Mouse (Mus musculus) forebrain, embryonic 16.5 days (tissue): ENCODE results near the gene Itk. TPM values are rescaled to one million over a fixed set of nuclear protein-coding genes. Genes with fewer than 3 reads are reported as not detected.

Experiments
- ATAC-seq: fragments of 200-750 bp; cut with Nextera tagmentation; 2 replicates; pipeline ENCODE4 v1.8.0; 2017; ENCODE audit warnings: mild to moderate bottlenecking, moderate library complexity
- H3K27ac ChIP-seq: fragments of 300-500 bp; sonication (generic); 2 replicates; pipeline ENCODE4 v1.5.1; 2014; ENCODE audit warnings: low read length, control low read depth
- H3K27me3 ChIP-seq: fragments of 300-500 bp; sonication (generic); replicated peaks from 2 replicates; pipeline ENCODE4 v1.6.1; 2014; ENCODE audit warnings: low read length; ENCODE audit not compliant: control insufficient read depth, insufficient read depth
- H3K36me3 ChIP-seq: fragments of 300-500 bp; sonication (generic); 2 replicates; pipeline ENCODE4 v1.6.1; 2014; ENCODE audit not compliant: control insufficient read depth, insufficient read depth
- H3K4me1 ChIP-seq: fragments of 300-500 bp; sonication (generic); replicated peaks from 2 replicates; pipeline ENCODE4 v1.6.1; 2014; ENCODE audit warnings: low read length; ENCODE audit not compliant: control insufficient read depth, insufficient read depth
- H3K4me2 ChIP-seq: fragments of 300-500 bp; sonication (generic); 2 replicates; pipeline ENCODE4 v1.6.1; 2014; ENCODE audit warnings: mild to moderate bottlenecking, low read length, control low read depth
- H3K4me3 ChIP-seq: fragments of 300-500 bp; sonication (generic); replicated peaks from 2 replicates; pipeline ENCODE4 v1.5.1; 2014; ENCODE audit warnings: mild to moderate bottlenecking, low read length, control low read depth
- H3K9ac ChIP-seq: fragments of 300-500 bp; sonication (generic); replicated peaks from 2 replicates; pipeline ENCODE4 v1.6.1; 2014; ENCODE audit warnings: low read depth, low read length, control low read depth
- H3K9me3 ChIP-seq: fragments of 300-500 bp; sonication (generic); 2 replicates; pipeline ENCODE4 v1.6.1; 2016; ENCODE audit warnings: low read length; ENCODE audit not compliant: control insufficient read depth
- WGBS: fragments of 180-500 bp; shearing (Covaris S2); extraction: QIAGEN DNeasy Blood & Tissue Kit; methylation state at CpG from one replicate; pipeline ENCODE4 v1.1.7; 2014; 5-methylcytosine and 5-hydroxymethylcytosine counted together
- polyA plus RNA-seq: library from polyadenylated mRNA; unstranded; fragments of >200 nt; fragmentation: Nextera tagmentation; extraction: Ambion mirVana; gene quantifications from 2 replicates; pipeline ENCODE4 v1.2.1, GENCODE M21; 2015

Itk gene
- polyA plus RNA-seq, 1 experiment from 2014 or later, result not detected

DNA sequence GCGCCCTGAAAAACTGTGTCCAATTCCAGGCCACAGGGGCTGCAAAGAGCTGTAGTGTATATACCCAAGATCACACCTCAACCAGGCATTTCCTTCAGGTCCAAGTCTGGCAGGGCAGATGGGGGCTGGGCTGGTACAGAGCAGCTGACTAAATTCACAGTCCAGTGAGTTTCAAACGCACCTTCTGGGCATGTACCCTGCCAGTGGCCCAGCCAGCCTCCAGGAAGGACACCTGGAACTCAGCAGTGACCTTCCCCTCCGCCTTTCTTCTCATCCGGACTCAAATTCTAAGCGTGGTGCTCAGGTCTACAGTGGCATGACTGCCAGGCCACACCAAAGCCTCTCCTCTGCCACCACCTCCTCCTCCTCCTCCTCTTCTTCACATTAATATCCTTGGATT lies 95.8 kb downstream of the Itk start:
- Histone ChIP-seq H3K9me3 (no peaks in the 10 kb centered on the region), H3K27ac (no peak overlapping the region), H3K4me3 (no peak overlapping the region), H3K27me3 (no peaks in the 10 kb centered on the region), H3K9ac (no peak overlapping the region), H3K4me1 (peaks cover 7% of the 10 kb centered on the region), H3K36me3 (peaks cover 5% of the 10 kb centered on the region), H3K4me2 (no peak overlapping the region)
- WGBS, result 91% methylated on average over 5 of the region's 5 CpGs
- ATAC-seq, result no peak

GRCm38 (mm10) chr11:46290988-46291405 lies 98.3 kb downstream of the Itk start:
- no peak overlapping the region for H3K9ac ChIP-seq
- peaks cover 10% of the 10 kb centered on the region for H3K4me1 ChIP-seq
- H3K27me3 ChIP-seq, result no peaks in the 10 kb centered on the region
- H3K27ac ChIP-seq, result no peak overlapping the region
- peak; percentile 49 for ATAC-seq
- no peaks in the 10 kb centered on the region for H3K9me3 ChIP-seq
- WGBS, result 47% methylated on average over 10 of the region's 10 CpGs
- peaks cover 5% of the 10 kb centered on the region for H3K36me3 ChIP-seq
- H3K4me2 ChIP-seq, result no peak overlapping the region
- H3K4me3 ChIP-seq, result no peak overlapping the region

DNA sequence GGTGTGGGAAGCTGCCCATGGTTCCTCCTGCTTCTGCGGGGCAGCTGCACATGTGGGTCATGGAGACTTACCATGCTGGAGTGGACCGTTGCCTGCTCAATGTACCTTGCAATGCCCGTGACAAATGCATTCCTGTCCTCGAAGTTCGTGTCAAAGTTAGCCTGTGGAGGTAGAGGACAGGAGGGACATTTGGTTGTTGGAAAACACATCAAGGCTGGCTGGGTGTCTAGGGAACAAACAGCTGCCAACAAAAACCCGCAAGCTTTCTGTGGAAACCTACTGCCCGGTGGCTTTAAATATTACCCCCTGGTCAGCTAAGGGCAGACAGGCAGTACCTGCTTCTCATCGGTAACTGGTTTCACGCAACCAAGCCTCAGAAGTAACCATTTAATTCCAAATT lies 99.8 kb downstream of the Itk start:
- H3K27ac ChIP-seq, result no peak overlapping the region
- no peaks in the 10 kb centered on the region for H3K9me3 ChIP-seq
- no peak overlapping the region for H3K4me2 ChIP-seq
- ATAC-seq, result no peak
- H3K9ac ChIP-seq, result no peak overlapping the region
- H3K36me3 ChIP-seq, result peaks cover 5% of the 10 kb centered on the region
- H3K4me1 ChIP-seq, result peaks cover 10% of the 10 kb centered on the region
- H3K4me3 ChIP-seq, result no peak overlapping the region
- 92% methylated on average over 9 of the region's 9 CpGs for WGBS
- no peaks in the 10 kb centered on the region for H3K27me3 ChIP-seq

DNA sequence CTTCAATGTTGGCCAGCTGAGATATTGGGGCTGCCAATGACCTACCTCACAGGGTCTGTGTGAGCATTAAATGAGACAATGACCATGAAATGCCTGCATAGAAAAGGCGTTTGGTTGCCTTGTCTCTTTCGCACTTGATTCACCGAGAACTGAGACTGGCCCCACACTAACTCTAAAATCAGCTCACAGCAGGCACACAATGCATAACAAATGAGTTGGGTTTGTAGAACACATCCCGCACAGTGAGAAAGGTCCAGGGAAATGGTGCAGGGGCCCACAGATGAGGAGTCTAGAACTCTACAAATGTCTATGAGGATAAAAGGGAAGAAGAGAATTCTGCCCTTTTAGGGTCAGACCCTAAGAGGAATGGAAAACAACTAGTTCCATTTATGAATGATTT lies 100.3 kb downstream of the Itk start:
- no peak for ATAC-seq
- Histone ChIP-seq H3K36me3 (peaks cover 5% of the 10 kb centered on the region), H3K4me3 (no peak overlapping the region), H3K4me1 (peaks cover 10% of the 10 kb centered on the region), H3K27me3 (no peaks in the 10 kb centered on the region), H3K9me3 (no peaks in the 10 kb centered on the region), H3K27ac (no peak overlapping the region), H3K4me2 (no peak overlapping the region), H3K9ac (no peak overlapping the region)
- WGBS, result 64% methylated on average over 4 of the region's 4 CpGs

DNA sequence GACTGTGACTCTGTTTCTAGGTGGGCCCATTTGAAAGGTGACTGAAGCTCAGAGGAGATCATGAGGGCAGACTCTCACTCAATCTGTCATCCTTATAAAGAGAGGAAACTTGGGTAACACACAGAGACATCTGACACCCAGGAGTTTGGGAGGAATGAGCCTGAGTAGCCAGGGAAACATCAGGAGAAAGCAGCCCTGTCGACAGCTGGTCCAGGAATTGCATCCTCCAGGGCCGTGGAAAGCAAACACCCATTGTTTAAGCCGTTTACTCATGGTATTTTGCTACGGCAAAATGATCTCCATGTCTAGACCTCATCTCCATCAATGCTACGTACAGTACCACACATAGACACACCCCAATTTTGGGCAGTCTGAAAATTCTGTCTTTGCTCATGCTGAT lies 101.2 kb downstream of the Itk start:
- Histone ChIP-seq H3K9me3 (no peaks in the 10 kb centered on the region), H3K4me1 (peaks cover 10% of the 10 kb centered on the region), H3K27ac (no peak overlapping the region), H3K36me3 (peaks cover 12% of the 10 kb centered on the region), H3K27me3 (no peaks in the 10 kb centered on the region), H3K9ac (no peak overlapping the region), H3K4me2 (no peak overlapping the region), H3K4me3 (no peak overlapping the region)
- WGBS, result 83% methylated on average over 5 of the region's 5 CpGs
- ATAC-seq, result no peak

DNA sequence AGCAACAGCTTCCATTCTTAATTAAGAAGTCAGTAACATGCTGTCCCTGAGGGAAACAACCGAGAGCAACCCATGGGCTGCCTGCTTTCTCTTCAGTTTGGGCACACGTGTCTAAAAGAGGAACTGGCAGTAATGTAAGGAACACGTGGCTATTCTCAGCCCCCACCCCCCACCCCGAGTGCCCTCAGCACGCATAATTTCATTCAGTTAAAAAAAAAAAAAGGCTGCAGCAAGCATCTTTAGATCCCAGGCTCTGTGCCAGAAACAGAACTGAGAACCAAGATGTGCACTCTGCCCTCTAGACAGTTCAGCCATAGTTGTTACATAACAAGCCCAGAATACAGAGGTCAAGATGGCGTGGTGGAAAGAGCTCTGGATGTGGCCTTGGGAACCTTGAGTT lies 102.5 kb downstream of the Itk start:
- peaks cover 10% of the 10 kb centered on the region for H3K4me1 ChIP-seq
- peaks cover 21% of the 10 kb centered on the region for H3K36me3 ChIP-seq
- no peaks in the 10 kb centered on the region for H3K27me3 ChIP-seq
- no peak overlapping the region for H3K4me2 ChIP-seq
- no peaks in the 10 kb centered on the region for H3K9me3 ChIP-seq
- H3K27ac ChIP-seq, result no peak overlapping the region
- no peak overlapping the region for H3K9ac ChIP-seq
- 29% methylated on average over 6 of the region's 6 CpGs for WGBS
- ATAC-seq, result no peak
- no peak overlapping the region for H3K4me3 ChIP-seq

DNA sequence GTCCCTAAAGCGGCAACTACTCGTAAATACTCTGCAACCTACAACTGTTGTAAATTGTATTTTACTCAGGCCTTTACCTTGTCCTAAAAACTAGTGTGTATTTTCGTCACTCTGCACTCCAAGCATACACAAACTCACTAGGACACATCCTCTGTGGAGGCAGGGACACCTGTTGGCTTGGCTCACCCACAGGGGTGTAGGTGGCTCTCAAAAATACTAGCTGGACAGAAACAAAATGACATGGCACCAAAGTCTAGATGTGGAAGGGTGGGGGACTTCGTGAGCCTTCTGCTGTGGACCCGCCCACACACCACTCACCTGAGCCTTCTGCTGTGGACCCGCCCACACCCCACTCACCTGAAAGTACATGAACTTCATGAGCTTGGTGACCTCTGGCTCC lies 105.5 kb downstream of the Itk start:
- Histone ChIP-seq H3K36me3 (peaks cover 28% of the 10 kb centered on the region), H3K9ac (no peak overlapping the region), H3K9me3 (no peaks in the 10 kb centered on the region), H3K27ac (no peak overlapping the region), H3K4me1 (peaks cover 4% of the 10 kb centered on the region; the same call in 1 of the 2 replicates), H3K4me3 (no peak overlapping the region), H3K27me3 (no peaks in the 10 kb centered on the region), H3K4me2 (no peak overlapping the region)
- no peak for ATAC-seq
- 91% methylated on average over 6 of the region's 6 CpGs for WGBS

- H3K27me3 ChIP-seq, result no peaks in the 10 kb centered on the region
- peaks cover 36% of the 10 kb centered on the region for H3K36me3 ChIP-seq
- H3K4me2 ChIP-seq, result no peak overlapping the region
- 94% methylated on average over 5 of the region's 5 CpGs for whole genome bisulfite sequencing
- no peaks in the 10 kb centered on the region for H3K9me3 ChIP-seq
- H3K4me3 ChIP-seq, result no peak overlapping the region
- H3K9ac ChIP-seq, result no peak overlapping the region
- no peak for ATAC-seq
- peaks cover 4% of the 10 kb centered on the region; the same call in 1 of the 2 replicates for H3K4me1 ChIP-seq
- no peak overlapping the region for H3K27ac ChIP-seq
Measured at GRCm38 (mm10) chr11:46282612-46283011, 106.7 kb downstream of the Itk start.

DNA sequence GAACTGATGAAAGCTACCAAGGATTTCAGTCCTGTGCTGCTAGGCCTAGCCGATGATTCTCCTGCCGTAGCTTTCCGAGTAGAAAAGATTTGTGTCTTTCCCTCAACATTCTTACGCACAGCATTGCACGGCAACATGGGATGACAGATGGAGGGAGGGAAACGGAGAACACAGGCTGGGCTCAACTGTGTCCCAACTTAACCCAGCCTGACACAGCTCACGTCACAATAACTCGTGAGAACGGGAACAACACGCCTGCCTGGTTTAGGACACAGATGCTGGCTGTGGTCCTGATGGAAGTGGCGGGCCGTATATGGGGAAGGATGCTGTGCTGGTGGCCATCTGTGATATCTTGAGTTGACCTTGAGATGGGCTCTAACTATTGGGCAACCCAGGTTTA lies 110.6 kb downstream of the Itk start:
- H3K4me3 ChIP-seq, result no peak overlapping the region
- no peaks in the 10 kb centered on the region for H3K4me1 ChIP-seq
- 92% methylated on average over 12 of the region's 12 CpGs for WGBS
- no peak for ATAC-seq
- H3K27ac ChIP-seq, result no peak overlapping the region
- H3K27me3 ChIP-seq, result no peaks in the 10 kb centered on the region
- H3K36me3 ChIP-seq, result peaks cover 52% of the 10 kb centered on the region
- no peak overlapping the region for H3K9ac ChIP-seq
- no peaks in the 10 kb centered on the region for H3K9me3 ChIP-seq
- H3K4me2 ChIP-seq, result no peak overlapping the region

DNA sequence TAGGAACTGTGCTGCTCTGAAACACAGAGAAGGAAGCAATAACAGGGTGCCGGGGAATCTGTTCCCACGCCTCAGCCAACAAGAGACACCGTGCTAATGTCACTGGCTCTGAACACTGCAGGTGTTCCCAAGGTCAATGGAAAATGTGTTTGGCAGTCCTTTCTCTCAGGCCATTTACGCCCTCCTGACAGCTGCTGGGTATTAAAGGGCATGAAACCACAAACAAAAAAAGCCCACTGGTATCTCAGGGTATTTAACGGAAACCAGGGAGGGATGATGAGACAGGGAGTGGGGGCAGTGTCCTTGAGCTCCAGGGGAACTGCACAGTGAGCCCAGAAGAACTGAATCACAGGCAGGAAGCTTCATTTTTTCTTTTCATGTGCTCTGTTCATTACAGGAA lies 111.2 kb downstream of the Itk start:
- no peak for ATAC-seq
- Histone ChIP-seq H3K4me1 (no peaks in the 10 kb centered on the region), H3K9ac (no peak overlapping the region), H3K4me2 (no peak overlapping the region), H3K27me3 (no peaks in the 10 kb centered on the region), H3K4me3 (no peak overlapping the region), H3K36me3 (peaks cover 52% of the 10 kb centered on the region), H3K27ac (no peak overlapping the region), H3K9me3 (no peaks in the 10 kb centered on the region)
- WGBS, result 84% methylated on average over 5 of the region's 5 CpGs
